Mouse (Mus musculus) urinary bladder, postnatal 25 days (tissue): ENCODE measurements around the gene Ckmt2.

Experiments
- DNase-seq: peaks from one replicate; pipeline ENCODE4 v3.0.0; 2022; ENCODE audit warnings: low spot score

Gene Ckmt2

DNA sequence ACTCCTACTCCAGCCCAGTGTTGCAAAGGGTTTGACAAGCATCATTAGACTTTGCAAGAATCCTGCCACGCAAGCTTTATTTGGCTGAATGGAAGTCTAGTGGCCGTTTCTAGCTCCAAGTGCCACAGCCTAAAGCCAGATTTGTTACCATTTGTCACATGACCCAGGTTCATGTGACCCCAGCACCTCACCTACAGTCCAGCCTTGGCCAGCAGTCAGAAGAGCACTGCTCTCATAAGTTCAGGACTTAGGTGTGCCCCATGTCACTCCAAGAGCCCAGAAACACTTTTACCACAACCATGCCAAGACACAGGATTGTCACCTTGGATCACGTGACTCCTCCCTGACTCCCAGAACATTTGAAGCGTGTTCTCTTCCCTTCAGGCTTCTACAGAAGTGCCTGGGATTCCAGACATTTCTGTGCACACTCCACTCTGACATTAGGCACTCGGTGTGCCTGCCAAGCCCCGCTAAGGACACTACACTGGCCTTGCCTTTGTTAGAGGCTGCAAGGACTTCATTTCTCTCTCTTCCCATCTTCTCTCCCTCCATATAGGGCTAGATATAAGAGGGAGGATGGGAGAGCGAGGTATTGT is 2.9 kb downstream of the Ckmt2 start:
- no peak for DNase-seq

DNA sequence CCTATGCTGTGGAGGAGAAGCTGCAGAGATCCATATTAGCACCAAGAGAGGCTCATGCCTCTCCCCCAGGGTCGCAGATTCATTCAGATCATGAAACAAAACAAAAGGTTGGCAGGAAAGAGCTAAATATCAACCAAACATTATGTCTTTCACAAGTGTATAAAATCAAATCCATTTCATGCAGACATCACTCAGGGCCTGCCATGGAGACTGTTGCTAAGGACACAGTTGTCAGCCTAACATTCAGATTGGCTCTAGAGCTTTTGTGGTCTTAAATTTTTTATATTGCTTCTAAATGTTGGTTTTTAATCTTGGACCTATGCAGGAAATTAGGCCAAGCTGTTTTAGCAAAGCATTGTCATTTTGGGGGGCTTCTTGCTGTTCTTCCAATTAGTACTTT is 8.1 kb downstream of the Ckmt2 start:
- DNase-seq = no peak

DNA sequence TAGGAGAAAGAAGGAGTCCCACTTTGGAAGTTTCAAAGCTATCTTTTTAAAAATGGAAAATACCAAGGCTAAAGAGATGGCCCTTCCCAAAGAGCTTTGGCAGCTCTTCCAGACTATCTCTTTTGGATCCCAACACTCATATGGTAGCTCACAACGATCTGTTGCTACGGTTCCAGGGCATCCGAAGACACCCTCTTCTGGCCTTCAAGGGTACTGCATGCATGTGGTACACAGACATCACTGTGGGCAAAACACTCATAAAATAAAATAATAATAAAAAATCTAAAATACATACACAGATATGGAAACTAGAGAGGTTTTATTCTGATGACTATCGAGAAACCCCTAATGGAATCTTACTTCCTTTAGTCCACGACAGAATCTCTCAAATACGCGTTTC is 17.9 kb downstream of the Ckmt2 start:
- no peak for DNase-seq

DNA sequence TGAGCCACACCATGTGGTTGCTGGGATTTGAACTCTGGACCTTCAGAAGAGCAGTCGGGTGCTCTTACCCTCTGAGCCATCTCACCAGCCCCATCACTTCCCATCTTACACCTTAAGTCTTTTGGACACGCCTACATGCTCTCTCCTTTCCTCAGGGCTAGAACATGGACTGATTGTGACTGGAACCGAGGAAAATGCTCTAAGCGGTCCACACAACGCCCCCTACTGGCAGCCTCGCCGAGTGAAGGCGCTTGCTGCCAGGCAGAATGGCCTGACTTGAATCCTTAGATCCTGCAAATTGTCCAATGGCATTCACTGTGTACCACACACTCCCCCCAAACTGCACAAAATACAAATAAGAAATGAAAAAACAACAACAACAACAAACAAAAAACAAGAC is 19.3 kb downstream of the Ckmt2 start:
- DNase-seq = no peak

DNA sequence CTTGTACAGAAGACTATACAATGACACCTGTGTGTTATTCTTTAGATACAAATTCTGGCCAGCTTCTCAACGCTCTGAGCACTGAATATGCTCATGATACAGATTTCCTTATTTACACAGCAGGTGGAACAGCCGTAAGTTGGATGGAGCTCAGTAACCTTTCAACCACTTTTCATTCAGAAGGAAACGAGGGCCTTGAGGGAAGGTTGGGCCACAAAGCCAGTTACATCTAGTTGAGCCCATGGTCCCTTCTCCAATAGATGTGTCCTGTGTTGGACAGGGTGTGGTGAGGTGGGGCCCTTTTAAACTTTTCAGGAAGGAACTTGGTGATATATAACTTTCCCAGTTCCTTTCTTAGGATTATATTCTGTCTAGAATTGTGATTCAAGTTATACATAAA is 22.3 kb downstream of the Ckmt2 start:
- no peak for DNase-seq

DNA sequence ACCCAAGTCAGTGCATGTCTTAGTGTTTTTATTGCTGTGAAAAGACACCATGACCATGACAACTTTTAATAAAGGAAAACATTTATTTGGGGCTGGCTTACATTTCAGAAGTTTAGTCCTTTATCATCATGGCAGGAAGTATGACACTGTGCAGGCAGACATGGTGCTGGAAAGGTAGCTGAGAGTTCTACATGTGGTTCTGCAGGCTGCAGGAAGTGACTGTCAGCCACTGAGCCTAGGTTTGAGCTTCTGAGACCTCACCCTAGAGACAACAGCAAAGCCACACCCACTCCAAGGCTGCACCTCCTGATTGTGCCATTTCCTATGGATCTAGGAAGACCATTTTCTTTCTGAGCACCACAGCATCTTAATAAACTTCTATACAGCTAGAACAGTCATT is 48.8 kb downstream of the Ckmt2 start:
- DNase-seq = no peak

DNA sequence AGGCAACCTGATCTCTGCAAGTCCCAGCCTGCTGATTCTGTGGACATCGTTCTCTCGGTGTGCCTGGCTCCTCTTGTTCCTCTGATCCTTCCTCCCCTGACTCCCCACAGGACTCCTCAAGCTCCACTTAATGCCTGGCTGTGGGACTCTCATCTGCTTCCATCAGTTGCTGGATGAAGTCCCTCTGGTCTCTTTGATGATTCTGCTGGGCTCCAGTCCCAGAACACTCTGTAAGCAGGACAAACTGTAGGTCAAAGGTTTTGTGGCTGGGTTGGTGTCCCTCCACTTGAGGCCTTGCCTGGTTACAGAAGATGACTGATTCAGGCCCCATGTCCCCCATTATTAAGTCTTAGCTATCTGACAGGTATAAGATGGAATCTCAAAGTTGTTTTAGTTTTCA is 50.6 kb downstream of the Ckmt2 start:
- no peak for DNase-seq

DNA sequence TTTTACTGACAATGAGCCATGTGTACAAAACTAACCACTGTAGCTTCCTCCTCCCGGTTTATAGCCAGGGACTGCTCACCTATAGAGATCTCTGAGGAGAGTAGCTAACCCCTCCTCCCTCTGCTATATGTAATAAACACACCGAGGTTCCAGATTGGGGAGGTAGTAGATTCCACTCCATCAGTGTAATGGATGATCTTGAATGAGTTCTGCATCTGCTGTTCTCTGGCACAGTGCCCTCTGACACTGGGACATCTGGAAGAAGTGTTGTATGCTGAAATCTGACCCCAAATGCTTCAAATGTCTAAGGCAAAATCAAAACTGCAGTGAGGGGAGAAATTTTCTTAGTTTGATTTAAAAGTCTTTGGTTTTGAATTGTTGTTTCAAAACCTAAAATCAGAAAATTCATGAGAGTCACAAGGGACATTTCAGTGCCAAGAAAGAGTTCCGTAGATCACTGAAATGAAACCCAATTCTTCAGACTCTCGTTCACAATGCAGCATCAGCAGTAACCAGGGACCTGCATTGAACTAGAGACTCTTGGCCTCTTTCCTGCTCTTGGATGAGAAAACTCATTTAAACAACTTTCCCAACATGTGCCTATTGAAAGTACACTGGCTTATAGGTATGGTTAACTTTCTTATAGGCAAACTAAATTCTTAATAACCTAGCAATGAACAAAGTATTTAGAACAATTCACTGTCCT is 51.7 kb downstream of the Ckmt2 start:
- DNase-seq = no peak

DNA sequence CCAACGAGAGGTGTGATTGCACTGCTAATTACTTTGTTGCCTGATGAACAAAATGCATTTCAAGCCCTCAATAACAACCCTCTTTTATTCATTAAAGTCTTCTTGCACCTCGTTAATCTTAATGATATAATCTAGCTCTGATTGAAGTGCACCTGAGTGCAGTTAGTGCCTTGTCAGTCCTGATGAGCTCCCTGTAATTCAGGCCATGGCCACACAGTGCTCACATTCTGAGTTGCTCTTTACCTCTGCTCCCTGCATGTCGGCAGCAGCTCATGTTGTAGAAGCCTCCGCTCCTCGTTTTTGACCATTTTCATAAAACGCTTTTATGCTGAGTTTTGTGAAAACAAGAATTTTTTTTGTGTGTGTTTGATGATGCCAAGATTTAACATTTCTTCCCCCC is 53.0 kb downstream of the Ckmt2 start:
- no peak for DNase-seq

DNA sequence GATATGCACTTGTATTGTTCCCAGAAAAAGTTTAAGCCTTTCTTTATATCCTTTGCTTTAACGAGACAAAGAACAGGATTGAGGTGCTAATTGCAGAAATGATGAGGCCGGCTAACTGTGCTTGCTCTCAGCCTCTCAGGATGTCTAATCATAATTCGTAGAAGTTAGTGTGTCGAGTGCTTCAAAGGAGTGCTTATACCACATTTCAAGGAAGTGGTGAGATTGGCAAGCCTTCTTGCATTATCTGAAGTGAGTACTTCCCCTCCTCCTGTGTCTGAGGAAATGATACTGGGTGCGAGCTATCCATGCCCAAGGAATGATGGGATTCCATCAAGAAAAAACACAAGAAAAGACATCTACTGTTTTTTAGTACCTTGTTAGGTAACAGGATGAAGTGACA is 62.0 kb downstream of the Ckmt2 start:
- no peak for DNase-seq

DNA sequence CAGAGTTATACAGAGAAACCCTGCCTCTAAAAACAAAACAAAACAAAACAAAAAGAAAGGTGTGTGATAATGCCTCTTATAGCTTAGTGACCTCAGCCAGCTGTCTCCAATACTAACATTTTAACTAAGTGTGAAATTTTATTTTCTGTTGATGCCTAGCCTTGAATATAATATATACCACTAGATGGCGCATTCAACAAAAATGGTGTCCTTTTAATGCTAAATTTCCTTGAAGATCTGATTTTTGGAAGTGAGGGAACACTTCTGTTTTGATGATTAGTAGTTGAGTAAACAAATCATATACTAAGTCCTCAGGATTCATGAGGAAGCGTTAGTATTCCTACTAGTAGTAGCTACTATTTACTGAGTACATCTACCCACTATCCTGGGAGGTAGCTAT is 67.2 kb downstream of the Ckmt2 start:
- DNase-seq = no peak

DNA sequence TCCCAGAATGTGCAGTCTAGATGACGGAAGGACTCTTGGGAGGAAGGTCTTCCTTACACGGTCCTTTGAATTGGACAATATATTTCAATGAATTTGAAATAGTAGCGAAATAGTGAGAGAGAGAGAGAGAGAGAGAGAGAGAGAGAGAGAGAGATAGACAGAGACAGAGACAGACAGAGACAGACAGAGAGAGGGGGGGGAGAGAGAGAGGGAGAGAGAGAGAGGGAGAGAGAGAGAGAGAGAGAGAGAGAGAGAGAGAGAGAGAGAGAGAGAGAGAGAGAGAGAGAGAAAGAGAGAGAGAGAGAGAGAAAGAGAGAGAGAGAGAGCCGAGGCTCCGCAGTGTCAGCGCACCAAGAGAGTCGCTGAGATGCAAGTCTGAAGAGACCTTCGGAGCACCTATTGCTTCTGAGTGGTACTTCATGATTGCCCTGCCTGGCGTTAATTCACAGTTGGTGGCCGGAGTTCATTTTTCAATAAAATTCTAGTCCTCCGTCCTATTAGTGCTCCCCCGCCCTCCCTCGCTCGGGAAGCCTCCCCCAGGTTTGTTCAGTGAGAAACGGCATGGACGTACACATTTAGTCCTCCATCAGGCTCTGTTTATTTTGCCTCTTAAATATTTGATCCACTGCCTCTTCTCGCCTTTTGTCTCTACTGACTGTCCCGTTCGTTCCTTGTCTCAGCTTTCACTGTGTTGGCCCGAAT is 68.7 kb downstream of the Ckmt2 start:
- no peak for DNase-seq

DNA sequence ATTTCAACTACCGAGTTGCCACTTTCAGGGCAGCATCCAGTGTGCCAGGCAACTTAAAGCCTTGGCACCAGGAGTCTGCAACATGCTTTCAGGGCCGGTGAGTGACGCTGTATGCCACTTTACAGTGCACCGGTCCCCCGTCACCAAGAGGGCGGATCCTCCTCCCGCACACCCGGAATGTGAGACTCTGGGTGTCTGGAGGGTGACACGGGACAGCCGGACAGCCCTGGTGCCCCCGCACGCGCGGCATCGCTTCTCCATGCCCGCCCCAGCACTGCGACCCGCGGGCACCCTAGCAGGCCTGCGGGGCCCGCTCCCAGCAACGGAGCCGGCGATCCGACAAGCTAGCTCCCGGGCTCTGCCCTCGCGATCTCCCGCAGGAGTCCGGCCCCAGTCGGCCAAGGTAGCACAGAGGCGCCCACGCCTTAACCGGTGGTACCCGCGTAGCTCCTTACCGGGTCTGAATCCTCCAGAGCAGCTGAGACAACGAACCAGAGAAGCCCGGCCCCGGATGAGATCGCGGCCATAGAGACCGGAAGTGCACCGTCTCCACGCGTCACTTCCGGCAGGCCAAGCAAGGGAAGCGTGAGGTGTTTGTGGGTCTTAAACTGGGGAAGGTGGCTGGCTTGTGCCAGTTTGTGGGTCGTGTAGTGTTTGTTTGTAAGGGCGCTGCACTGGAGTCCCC is 69.4 kb downstream of the Ckmt2 start, which contains the start of gene Zcchc9:
TSS of gene Zcchc9 (minus strand) at position 551 of the 685 bp plus-strand sequence.
- DNase-seq = peak; percentile 83
